Mouse (Mus musculus) neural tube, embryonic 11.5 days (tissue): Measurements from ENCODE around the gene Fn3k. TPM values are rescaled to one million over a fixed set of nuclear protein-coding genes. Genes with fewer than 3 reads are reported as not detected.

Experiments
- ATAC-seq: fragments of 200-750 bp; cut with Nextera tagmentation; 2 replicates; pipeline ENCODE4 v1.8.0; 2017; ENCODE audit warnings: moderate number of reproducible peaks, mild to moderate bottlenecking, moderate TSS enrichment, moderate library complexity; ENCODE audit not compliant: insufficient read depth, low FRiP score, low TSS enrichment
- DNase-seq: peaks from one replicate; pipeline ENCODE4 v3.0.0-alpha.2; 2015; ENCODE audit warnings: low spot score
- H3K27ac ChIP-seq: fragments of 300-500 bp; sonication (generic); 2 replicates; pipeline ENCODE4 v1.5.1; 2014; ENCODE audit warnings: low read depth, mild to moderate bottlenecking, low read length
- H3K27me3 ChIP-seq: fragments of 300-500 bp; sonication (generic); 2 replicates; pipeline ENCODE4 v1.6.1; 2014; ENCODE audit warnings: mild to moderate bottlenecking, low read length, mixed read lengths; ENCODE audit not compliant: control insufficient read depth, insufficient read depth
- H3K36me3 ChIP-seq: fragments of 300-500 bp; sonication (generic); 2 replicates; pipeline ENCODE4 v1.6.1; 2014; ENCODE audit warnings: mild to moderate bottlenecking, low read length, moderate library complexity, mixed read lengths; ENCODE audit not compliant: control insufficient read depth, insufficient read depth
- H3K4me1 ChIP-seq: fragments of 300-500 bp; sonication (generic); 2 replicates; pipeline ENCODE4 v1.6.1; 2014; ENCODE audit warnings: low read length, mixed read lengths; ENCODE audit not compliant: control insufficient read depth, insufficient read depth
- H3K4me2 ChIP-seq: fragments of 300-500 bp; sonication (generic); 2 replicates; pipeline ENCODE4 v1.6.1; 2014; ENCODE audit warnings: low read depth, mild to moderate bottlenecking, moderate library complexity
- H3K4me3 ChIP-seq: fragments of 300-500 bp; sonication (generic); 2 replicates; pipeline ENCODE4 v1.5.1; 2014; ENCODE audit warnings: low read depth, low read length
- H3K9ac ChIP-seq: fragments of 300-500 bp; sonication (generic); 2 replicates; pipeline ENCODE4 v1.6.1; 2014; ENCODE audit warnings: mild to moderate bottlenecking, low read length
- H3K9me3 ChIP-seq: fragments of 300-500 bp; sonication (generic); 2 replicates; pipeline ENCODE4 v1.6.1; 2016; ENCODE audit warnings: low read length; ENCODE audit not compliant: control insufficient read depth
- WGBS: fragments of 180-500 bp; shearing (Covaris S2); extraction: QIAGEN DNeasy Blood & Tissue Kit; methylation state at CpG from one replicate; pipeline ENCODE4 v1.1.7; 2014; 5-methylcytosine and 5-hydroxymethylcytosine counted together
- polyA plus RNA-seq: library from polyadenylated mRNA; unstranded; fragments of >200 nt; fragmentation: Nextera tagmentation; extraction: Ambion mirVana; gene quantifications from 2 replicates; pipeline ENCODE4 v1.2.1, GENCODE M21; 2014

The Fn3k gene
- 2.3 and 3.5 TPM in 2 replicates for polyA plus RNA-seq

DNA sequence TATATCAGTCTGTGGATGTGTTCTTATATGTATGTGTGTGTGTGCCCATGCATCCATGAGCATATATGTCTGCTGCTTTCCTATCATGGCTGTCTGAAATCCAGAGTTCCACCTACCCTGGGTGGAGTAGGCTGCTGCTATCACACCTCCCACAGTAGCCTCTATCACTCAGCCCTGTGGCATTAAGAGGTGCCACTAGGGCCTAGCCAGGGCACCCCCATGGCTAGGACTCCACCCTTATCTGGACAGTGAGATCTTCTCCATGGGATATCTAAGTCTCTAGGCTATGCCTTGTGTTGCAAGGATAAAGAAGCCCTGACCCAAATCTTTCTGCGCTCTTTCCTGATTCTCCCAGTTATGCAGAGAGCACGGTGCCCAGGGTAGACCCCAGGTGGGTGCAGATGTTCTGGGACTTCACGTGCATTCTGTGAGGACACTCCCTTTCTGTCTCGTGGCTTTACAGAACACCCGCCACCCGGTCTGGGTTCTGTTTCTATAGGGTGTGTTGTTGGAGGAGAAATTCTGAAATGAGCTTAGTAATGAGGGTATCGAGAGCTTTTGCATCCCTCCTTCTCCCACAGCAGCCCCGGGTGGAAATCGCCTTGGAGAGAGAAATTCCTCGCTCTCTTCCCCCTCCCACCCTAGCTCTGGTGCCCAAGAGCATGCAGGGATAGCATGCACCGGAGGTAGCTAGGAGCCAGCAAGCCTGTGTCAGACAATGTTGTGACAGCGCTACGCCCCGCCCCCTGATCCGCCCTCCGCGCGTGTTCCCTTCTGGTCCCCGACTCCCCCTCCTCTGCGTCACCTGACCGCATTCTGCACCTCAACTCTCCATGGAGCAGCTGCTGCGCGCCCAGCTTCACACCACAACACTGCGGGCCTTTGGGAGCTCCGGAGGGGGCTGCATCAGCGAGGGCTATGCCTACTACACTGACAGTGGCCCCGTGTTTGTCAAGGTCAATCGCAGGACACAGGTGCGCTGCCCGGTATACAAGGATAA is at the start of gene Fn3k:
Fn3k (plus strand) TSS at position 758 of the 1,000 bp plus-strand sequence.
- H3K27me3 ChIP-seq: no peaks in the 10 kb centered on the region
- DNase-seq (peak; percentile 76), ATAC-seq (peak; percentile 80)
- no peaks in the 10 kb centered on the region for H3K36me3 ChIP-seq
- H3K27ac ChIP-seq: no peak within 1 kb of the TSS
- 0 out of 2 replicates have a peak, but pooled peaks cover 4% of the 10 kb centered on the region for H3K4me1 ChIP-seq
- H3K9ac ChIP-seq: peak within 1 kb of the TSS; percentile 18; the same call in 1 of the 2 replicates
- H3K9me3 ChIP-seq: no peaks in the 10 kb centered on the region
- H3K4me2 ChIP-seq: peak within 1 kb of the TSS; percentile 56
- H3K4me3 ChIP-seq: peak within 1 kb of the TSS; percentile 31
- WGBS: 10% methylated on average over 30 of the region's 30 CpGs

DNA sequence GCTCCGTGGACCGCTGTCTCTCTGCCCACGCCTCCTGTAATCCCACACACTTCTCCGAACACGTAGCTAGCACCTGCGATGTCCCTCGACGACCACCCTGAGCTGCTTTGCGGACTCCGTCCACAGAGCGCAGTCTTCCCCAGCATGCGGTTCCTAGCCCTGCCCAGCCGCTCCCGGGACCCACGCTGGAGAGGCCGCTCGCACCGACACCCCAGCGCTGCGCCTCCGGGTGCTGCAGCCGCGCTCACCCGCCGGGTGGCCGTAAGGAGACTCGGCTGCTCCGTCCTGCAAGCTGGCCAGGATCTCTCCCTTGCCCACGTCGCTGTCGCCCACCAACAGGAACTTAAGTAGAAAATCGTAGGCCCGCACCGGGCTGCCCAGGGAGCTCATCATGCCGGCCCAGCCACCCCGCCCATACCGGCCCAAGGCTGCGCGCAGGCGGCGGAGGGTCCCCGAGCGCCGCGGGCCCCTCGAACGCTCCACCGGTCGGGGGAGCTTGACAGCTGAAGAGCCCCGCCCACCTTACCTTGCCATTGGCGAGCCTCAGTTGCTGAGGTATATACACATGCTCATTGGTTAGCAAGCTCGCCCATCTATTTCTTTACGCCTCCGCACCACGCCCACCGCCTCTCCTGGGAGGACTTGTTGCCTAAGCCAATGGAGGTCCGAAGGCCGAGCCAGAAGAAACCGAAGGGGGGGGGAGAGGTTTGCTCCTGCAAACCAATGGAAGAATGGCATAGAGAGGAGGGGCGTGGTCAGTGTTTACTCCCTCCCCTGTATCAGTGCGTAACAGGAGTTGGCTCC is 46.8 kb upstream of the Fn3k start, which contains the start of gene Rab40b:
Rab40b (minus strand) TSS at position 502 of the 804 bp plus-strand sequence.
- 0 out of 2 replicates have a peak, but pooled peaks cover 4% of the 10 kb centered on the region for H3K27me3 ChIP-seq

DNA sequence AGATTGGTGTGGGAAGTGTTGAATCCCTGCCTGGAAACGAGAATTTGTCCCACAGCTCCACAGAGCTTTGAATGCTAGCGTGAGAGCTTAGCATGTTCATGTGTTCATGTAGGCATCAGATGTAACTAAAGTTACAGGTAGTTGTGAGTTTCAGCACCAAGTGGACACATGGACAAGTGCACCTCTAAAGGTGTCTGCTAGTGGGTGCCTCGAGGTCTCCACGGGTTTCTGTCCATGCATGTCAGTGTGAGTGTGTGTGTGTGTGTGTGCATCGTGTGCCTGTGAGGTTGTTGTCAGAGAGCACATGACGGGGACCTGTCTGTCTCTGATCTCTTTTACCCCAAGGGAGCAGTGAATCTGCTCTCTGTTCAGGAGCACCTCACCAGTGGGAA is 46.2 kb upstream of the Fn3k start:
- Histone ChIP-seq H3K27ac (no peak overlapping the region), H3K9ac (no peak overlapping the region), H3K9me3 (no peaks in the 10 kb centered on the region), H3K36me3 (no peaks in the 10 kb centered on the region), H3K4me1 (no peaks in the 10 kb centered on the region), H3K27me3 (0 out of 2 replicates have a peak, but pooled peaks cover 4% of the 10 kb centered on the region), H3K4me2 (peak overlapping the region; percentile 93), H3K4me3 (0 out of 2 replicates have a peak overlapping the region, but pooled peaks have one; percentile 55)
- ATAC-seq: peak; percentile 13; the same call in 1 of the 2 replicates
- WGBS: 12% methylated on average over 6 of the region's 6 CpGs
- no peak for DNase-seq

More for the DNA sequence above, 46.8 kb upstream of the Fn3k start, which contains the start of gene Rab40b:
- DNase-seq (peak; percentile 93), ATAC-seq (peak; percentile 98)
- no peak within 1 kb of the TSS for H3K27ac ChIP-seq
- WGBS: 1% methylated on average over 61 of the region's 61 CpGs
- no peaks in the 10 kb centered on the region for H3K9me3 ChIP-seq
- H3K4me2 ChIP-seq: peak within 1 kb of the TSS; percentile 93
- peak within 1 kb of the TSS; percentile 55 for H3K4me3 ChIP-seq
- no peaks in the 10 kb centered on the region for H3K36me3 ChIP-seq
- no peaks in the 10 kb centered on the region for H3K4me1 ChIP-seq
- H3K9ac ChIP-seq: peak within 1 kb of the TSS; percentile 49

DNA sequence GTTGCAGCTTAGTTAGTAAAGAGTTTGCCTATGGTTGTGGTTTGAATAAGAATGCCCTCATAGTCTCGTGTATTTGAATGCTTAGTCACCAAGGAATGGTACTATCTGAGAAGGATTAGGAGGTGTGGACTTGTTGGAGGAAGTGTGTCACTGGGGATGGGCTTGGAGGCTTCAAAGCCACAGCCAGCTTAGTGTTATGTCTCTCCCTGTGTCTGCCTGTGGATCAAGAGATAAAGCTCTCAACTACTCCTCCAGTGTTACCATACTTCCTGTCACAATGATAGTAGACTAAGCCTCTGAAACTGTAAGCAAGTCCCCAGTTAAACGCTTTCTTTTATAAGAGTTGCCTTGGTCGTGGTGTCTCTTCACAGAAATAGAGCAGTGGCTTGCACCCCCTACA is 43.9 kb upstream of the Fn3k start:
- no peaks in the 10 kb centered on the region for H3K36me3 ChIP-seq
- H3K27ac ChIP-seq: no peak overlapping the region

DNA sequence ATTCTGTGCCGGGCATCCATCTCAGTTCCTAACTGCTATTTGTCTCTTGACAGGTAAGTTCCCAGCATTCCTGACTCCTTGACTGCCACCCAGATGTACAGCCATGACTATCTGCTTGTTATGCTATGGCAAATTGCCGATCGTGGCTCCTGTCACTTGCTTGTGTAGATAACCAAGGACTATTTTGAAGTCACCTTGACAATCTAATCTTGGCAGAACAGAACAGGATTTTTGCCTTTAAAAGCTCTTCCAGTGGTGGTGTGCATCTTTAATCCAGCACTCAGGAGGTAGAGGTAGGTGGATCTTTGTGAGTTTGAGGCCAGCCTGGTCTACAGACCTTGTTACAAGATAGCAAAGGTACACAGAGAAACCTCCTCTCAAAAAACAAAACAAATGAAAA is 42.3 kb upstream of the Fn3k start:
- H3K27me3 ChIP-seq: no peaks in the 10 kb centered on the region
- H3K4me2 ChIP-seq: no peak overlapping the region
- H3K4me1 ChIP-seq: no peaks in the 10 kb centered on the region
- WGBS: 92% methylated on average over 3 of the region's 3 CpGs
- no peaks in the 10 kb centered on the region for H3K9me3 ChIP-seq
- no peak overlapping the region for H3K9ac ChIP-seq
- no peaks in the 10 kb centered on the region for H3K36me3 ChIP-seq
- ATAC-seq (no peak), DNase-seq (no peak)
- no peak overlapping the region for H3K27ac ChIP-seq
- no peak overlapping the region for H3K4me3 ChIP-seq

More for the DNA sequence above, 43.9 kb upstream of the Fn3k start:
- Histone ChIP-seq H3K9me3 (no peaks in the 10 kb centered on the region), H3K4me3 (no peak overlapping the region), H3K27me3 (0 out of 2 replicates have a peak, but pooled peaks cover 4% of the 10 kb centered on the region), H3K4me2 (no peak overlapping the region), H3K9ac (no peak overlapping the region), H3K4me1 (no peaks in the 10 kb centered on the region)
- DNase-seq (no peak), ATAC-seq (no peak)
- WGBS: 77% methylated on average over 3 of the region's 3 CpGs

DNA sequence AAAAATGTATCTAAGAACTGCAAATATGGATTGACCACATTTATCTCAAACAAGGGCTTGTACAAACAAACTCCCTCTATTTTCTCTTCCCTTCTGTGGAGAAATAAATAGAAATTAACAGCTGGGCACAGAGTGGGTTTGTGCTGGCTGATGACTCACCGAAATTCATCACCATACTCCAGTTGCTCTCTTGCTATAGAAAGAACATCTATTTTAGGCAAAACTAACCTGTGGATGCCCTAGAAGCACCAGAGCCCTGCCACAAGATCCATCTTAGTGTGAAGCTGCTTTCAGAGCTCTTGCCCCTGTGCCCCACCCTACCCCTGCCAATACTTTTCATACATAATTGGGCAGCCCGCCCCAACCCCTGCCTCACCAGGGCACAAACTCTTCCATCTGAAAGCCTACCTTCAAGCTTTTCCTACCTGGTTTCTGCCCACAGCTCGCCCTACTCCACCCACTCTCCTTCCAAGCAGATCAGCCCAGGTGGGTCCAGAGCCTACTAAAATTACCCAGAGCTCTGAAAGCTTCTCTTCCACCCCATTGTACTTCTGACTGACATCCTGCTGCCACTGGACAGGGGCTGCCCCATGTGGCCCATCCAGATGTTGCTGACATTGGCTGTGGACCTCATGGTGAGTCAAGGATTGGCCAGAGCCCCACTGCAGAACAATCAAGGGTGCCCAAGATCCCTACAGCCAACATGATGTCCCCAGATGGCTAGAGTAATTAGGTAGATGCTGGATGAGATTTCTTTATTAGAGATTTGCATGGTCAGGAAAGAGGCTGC is 27.2 kb upstream of the Fn3k start:
- H3K9me3 ChIP-seq: no peaks in the 10 kb centered on the region
- no peak overlapping the region for H3K4me2 ChIP-seq
- ATAC-seq (no peak), DNase-seq (no peak)
- H3K4me1 ChIP-seq: no peaks in the 10 kb centered on the region
- H3K27ac ChIP-seq: no peak overlapping the region
- WGBS: 60% methylated on average over 3 of the region's 3 CpGs
- H3K27me3 ChIP-seq: no peaks in the 10 kb centered on the region
- no peak overlapping the region for H3K4me3 ChIP-seq
- H3K9ac ChIP-seq: no peak overlapping the region
- H3K36me3 ChIP-seq: no peaks in the 10 kb centered on the region

DNA sequence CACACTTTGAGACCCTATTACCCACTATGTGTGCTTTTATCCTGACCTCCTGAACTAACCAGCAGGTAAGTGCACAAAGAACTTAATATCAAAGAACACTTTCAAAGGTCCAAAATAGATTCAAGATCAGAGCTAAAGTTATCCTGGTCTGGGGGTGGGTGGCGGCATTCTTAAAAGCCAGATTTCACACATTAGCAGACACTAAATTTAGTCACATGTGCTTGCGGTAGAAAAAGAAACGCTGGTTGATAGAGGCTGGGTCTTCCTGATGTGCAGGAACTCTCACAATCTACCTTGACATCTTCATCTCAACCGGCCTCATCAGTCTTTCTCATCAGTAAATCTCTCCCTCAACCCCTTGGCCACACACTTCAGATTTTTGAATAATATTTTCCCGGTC is 20.0 kb upstream of the Fn3k start:
- no peaks in the 10 kb centered on the region for H3K27me3 ChIP-seq
- no peaks in the 10 kb centered on the region for H3K4me1 ChIP-seq
- DNase-seq (no peak), ATAC-seq (no peak)
- H3K36me3 ChIP-seq: no peaks in the 10 kb centered on the region
- H3K27ac ChIP-seq: no peak overlapping the region
- no peak overlapping the region for H3K4me2 ChIP-seq
- no peak overlapping the region for H3K9ac ChIP-seq
- 91% methylated on average over 5 of the region's 5 CpGs for WGBS
- no peaks in the 10 kb centered on the region for H3K9me3 ChIP-seq
- no peak overlapping the region for H3K4me3 ChIP-seq

DNA sequence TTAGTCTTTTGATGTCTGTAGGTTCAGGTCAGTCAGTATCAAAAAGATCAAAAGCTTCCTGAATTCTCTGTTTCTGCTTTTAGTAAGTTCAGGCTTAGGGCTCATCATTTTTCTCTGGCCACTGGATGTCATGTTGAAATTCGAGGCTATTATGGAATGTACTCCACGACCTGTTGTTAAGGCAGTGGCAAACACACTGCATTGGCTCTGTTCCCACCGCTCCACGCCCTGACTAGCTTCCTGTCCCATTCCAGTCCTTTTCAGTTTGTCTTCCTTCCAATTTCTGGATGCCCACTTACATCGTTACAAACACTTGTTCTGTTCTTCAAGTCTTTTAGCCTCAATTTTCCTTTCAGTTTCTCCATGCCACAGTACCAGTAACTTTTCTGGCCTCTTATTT is 19.4 kb upstream of the Fn3k start:
- Histone ChIP-seq H3K9me3 (no peaks in the 10 kb centered on the region), H3K4me2 (no peak overlapping the region), H3K4me3 (no peak overlapping the region), H3K27me3 (no peaks in the 10 kb centered on the region), H3K27ac (no peak overlapping the region), H3K9ac (no peak overlapping the region), H3K36me3 (no peaks in the 10 kb centered on the region), H3K4me1 (no peaks in the 10 kb centered on the region)
- ATAC-seq (no peak), DNase-seq (no peak)
- 82% methylated on average over 5 of the region's 5 CpGs for WGBS
